Mouse (Mus musculus) bone marrow, adult 2 months (tissue): ENCODE results near the gene Pmepa1. TPM values are rescaled to one million over a fixed set of nuclear protein-coding genes. Genes with fewer than 3 reads are reported as not detected.

ENCODE experiments used
- H3K27ac ChIP-seq: fragments of 200-500 bp; 2 replicates; pipeline ENCODE4 v1.5.1; 2012; ENCODE audit warnings: low read depth, mild to moderate bottlenecking, control low read depth, inconsistent platforms, low read length; ENCODE audit not compliant: control insufficient read depth, poor library complexity, insufficient read depth
- H3K4me1 ChIP-seq: fragments of 200-500 bp; 2 replicates; pipeline ENCODE4 v1.6.1; 2011; ENCODE audit warnings: low read length; ENCODE audit not compliant: control insufficient read depth, insufficient read depth
- H3K4me3 ChIP-seq: fragments of 200-500 bp; replicated peaks from 2 replicates; pipeline ENCODE3; 2011; ENCODE audit warnings: mild to moderate bottlenecking, low read depth, low read length, control low read depth; ENCODE audit not compliant: control insufficient read depth
- CTCF ChIP-seq: fragments of 200-500 bp; IDR thresholded peaks from 2 replicates; pipeline ENCODE4 v1.5.1; 2011; ENCODE audit warnings: low read length, control low read depth; ENCODE audit not compliant: control insufficient read depth, insufficient read depth
- POLR2A ChIP-seq: fragments of 200-500 bp; IDR thresholded peaks from 2 replicates; pipeline ENCODE4 v1.6.1; 2011; ENCODE audit warnings: low read depth, mild to moderate bottlenecking, control low read depth, low read length, borderline replicate concordance; ENCODE audit not compliant: control insufficient read depth
- WGBS: fragments of 180-500 bp; shearing (Covaris S2); methylation state at CpG from one replicate; pipeline ENCODE4 v1.1.7; 2018; 5-methylcytosine and 5-hydroxymethylcytosine counted together
- polyA plus RNA-seq: library from polyadenylated mRNA; stranded (reverse); fragments of >200 nt; gene quantifications from 2 replicates; pipeline ENCODE4 v1.2.4, GENCODE M21; 2011; ENCODE audit warnings: low replicate concordance; ENCODE audit not compliant: missing spikeins, insufficient read depth, insufficient read length

Pmepa1 gene
- polyA plus RNA-seq, 1 experiment: 12.5 TPM

GRCm38 (mm10) chr2:173282191-173282590, 5.9 kb upstream of the Pmepa1 start:
- 75% methylated on average over 8 of the region's 8 CpGs for WGBS
- Histone ChIP-seq H3K27ac (no peak overlapping the region), H3K4me3 (no peak overlapping the region), H3K4me1 (no peaks in the 10 kb centered on the region)
- no peak for TF ChIP-seq POLR2A
- TF ChIP-seq CTCF: no peak

- no peak overlapping the region for H3K27ac ChIP-seq
- 68% methylated on average over 9 of the region's 9 CpGs for WGBS
- no peak for TF ChIP-seq POLR2A
Measured at GRCm38 (mm10) chr2:173281021-173281937, 4.9 kb upstream of the Pmepa1 start.

DNA sequence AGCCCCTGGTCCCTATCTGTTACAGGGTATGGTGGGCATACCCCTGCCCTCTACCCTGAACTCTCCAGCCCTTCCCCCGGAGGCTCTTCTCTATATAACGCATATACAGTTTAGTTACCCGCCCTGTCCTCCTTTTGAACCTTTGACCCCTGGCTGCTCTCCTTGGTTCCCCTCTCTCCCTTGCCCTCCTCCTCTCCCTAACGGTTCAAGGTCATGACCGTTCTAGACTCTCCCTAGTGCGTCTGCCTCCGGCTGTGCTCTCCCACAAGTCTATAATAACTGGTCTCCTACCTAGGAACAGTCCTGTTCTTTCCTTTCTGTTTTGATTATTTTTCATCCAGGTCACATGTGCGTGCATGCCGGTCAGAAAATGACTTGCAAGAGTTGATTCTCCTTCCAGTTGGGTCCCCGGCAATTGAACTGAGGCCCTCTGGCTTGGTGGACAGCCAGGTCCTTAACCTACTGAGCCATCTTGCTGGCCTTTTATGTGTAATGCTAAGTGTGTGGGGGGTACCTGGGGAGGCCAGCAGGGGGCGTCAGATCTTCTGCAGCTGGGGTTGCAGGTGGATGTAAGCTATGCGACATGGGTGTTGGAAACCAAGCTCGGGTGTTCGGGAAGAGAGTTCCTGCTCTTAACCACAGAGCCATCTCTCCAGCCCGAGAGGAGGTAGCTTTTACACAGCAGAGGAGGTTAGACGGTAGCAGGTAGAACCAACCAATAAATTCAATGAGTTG, 2.7 kb upstream of the Pmepa1 start:
- TF ChIP-seq POLR2A (no peak), CTCF (peak; percentile 52; the same call in 1 of the 2 replicates)
- Histone ChIP-seq H3K4me1 (no peaks in the 10 kb centered on the region), H3K4me3 (no peak overlapping the region), H3K27ac (no peak overlapping the region)
- WGBS: 79% methylated on average over 16 of the region's 16 CpGs

More at GRCm38 (mm10) chr2:173281021-173281937, 4.9 kb upstream of the Pmepa1 start:
- Histone ChIP-seq H3K4me1 (no peaks in the 10 kb centered on the region), H3K4me3 (no peak overlapping the region)

GRCm38 (mm10) chr2:173276859-173277258, 526 bp upstream of the Pmepa1 start:
- Histone ChIP-seq H3K4me1 (no peaks in the 10 kb centered on the region), H3K4me3 (no peak overlapping the region), H3K27ac (no peak overlapping the region)
- WGBS: 19% methylated on average over 12 of the region's 12 CpGs
- no peak for TF ChIP-seq CTCF
- TF ChIP-seq POLR2A: no peak

- H3K4me1 ChIP-seq: no peaks in the 10 kb centered on the region
- WGBS: 1% methylated on average over 91 of the region's 93 CpGs
- peak overlapping the region; percentile 21 for H3K4me3 ChIP-seq
- TF ChIP-seq CTCF: no peak
- TF ChIP-seq POLR2A: no peak
- H3K27ac ChIP-seq: peak overlapping the region; percentile 17; the same call in 1 of the 2 replicates
Measured at GRCm38 (mm10) chr2:173275343-173276201, 761 bp downstream of the Pmepa1 start.

DNA sequence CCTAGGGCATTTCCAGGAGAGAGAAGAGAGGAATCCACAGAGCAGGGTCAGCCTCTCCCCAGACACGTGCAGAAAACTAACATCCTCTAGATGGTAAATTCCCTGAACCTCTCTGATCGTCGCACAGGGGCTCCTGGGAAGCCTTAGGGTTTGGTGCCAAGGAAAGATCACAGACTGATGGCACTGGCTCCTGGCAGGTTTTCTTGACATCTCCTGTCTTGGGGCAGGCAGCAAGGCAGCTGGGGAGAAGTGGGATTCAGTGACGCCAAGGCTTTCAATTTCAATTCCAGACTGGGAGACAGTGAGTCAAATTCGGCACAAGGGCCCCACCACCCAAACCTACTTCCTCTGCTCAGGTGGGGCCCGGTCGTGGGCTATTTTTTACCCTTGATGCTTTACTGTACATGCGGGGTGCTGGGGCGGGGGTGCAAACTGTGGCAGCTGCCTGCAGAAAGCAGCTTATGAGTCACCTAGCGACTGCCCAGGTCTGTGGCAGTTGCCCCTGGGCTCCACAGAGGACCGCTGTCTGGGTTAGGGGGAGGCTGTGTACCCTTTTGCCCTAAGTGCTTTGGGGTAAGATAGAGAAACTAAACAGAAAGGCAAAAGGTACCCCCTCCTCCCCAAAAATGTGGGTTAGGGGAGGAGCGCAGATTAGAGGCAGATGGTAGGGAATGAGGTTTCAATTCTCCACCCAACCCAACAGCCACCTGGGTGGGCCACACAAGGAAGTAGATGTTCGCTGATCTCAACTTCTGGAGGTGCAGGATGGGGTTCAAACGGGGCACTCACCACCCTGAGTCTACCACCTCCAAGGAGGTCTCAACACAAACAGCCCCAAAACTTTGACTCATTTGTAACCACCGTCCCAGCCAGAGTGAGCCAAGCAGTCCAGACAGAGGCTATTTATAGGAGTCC, 1.6 kb downstream of the Pmepa1 start:
- no peak for TF ChIP-seq POLR2A
- TF ChIP-seq CTCF: no peak
- peak overlapping the region; percentile 2; the same call in 1 of the 2 replicates for H3K27ac ChIP-seq
- H3K4me1 ChIP-seq: no peaks in the 10 kb centered on the region
- peak overlapping the region; percentile 21 for H3K4me3 ChIP-seq
- WGBS: 17% methylated on average over 15 of the region's 15 CpGs

- Histone ChIP-seq H3K4me3 (no peak overlapping the region), H3K27ac (no peak overlapping the region), H3K4me1 (no peaks in the 10 kb centered on the region)
- 72% methylated on average over 4 of the region's 4 CpGs for WGBS
- TF ChIP-seq CTCF: no peak
- no peak for TF ChIP-seq POLR2A
Measured at GRCm38 (mm10) chr2:173273885-173274284, 2.4 kb downstream of the Pmepa1 start.
